Mouse (Mus musculus): ENCODE data around the gene Shmt2. TPM values are rescaled to one million over a fixed set of nuclear protein-coding genes. Genes with fewer than 3 reads are reported as not detected.

The Shmt2 gene
- 10 to 100 TPM; 43.3 to 48.8 TPM for total RNA-seq (2021)
- polyA plus RNA-seq (2012; rRNA removed), result 84.2 and 106 TPM in 2 replicates
- long read RNA-seq, transcript Shmt2-206 (12 exons, 2,238 nt), result minor isoform, 5 of 41 reads
- long read RNA-seq, transcript Shmt2-201 (12 exons, 2,289 nt), result major isoform, 30 of 41 reads
- long read RNA-seq, partial matches to known transcripts, result 5 of 41 reads
- long read RNA-seq, other reads (novel, unspliced or antisense), result 1 of 41 reads

- peak; percentile 83 for DNase-seq
Measured at GRCm38 (mm10) chr10:127522088-127522581, at the start of gene Shmt2. Shmt2 (minus strand) TSS chr10:127522444.

GRCm38 (mm10) chr10:127570937-127571641 lies 48.8 kb upstream of the Shmt2 start:
- peak; percentile 60 for DNase-seq

GRCm38 (mm10) chr10:127570384-127570783 lies 48.1 kb upstream of the Shmt2 start:
- no peak for DNase-seq

- DNase-seq, result peak; percentile 75
Measured at GRCm38 (mm10) chr10:127569450-127569849, 47.2 kb upstream of the Shmt2 start.

GRCm38 (mm10) chr10:127566553-127567326 lies 44.5 kb upstream of the Shmt2 start:
- peak; percentile 83 for DNase-seq

- peak; percentile 59 for DNase-seq
Measured at GRCm38 (mm10) chr10:127564301-127564700, 42.1 kb upstream of the Shmt2 start.

- no peak for DNase-seq
Measured at GRCm38 (mm10) chr10:127563840-127564239, 41.6 kb upstream of the Shmt2 start.

GRCm38 (mm10) chr10:127561145-127561544 lies 38.9 kb upstream of the Shmt2 start:
- no peak for DNase-seq

GRCm38 (mm10) chr10:127557397-127557796 lies 35.2 kb upstream of the Shmt2 start:
- DNase-seq, result no peak

- no peak for DNase-seq
Measured at GRCm38 (mm10) chr10:127555703-127556102, 33.5 kb upstream of the Shmt2 start.

- DNase-seq, result no peak
Measured at GRCm38 (mm10) chr10:127549892-127550291, 27.6 kb upstream of the Shmt2 start.

GRCm38 (mm10) chr10:127548236-127548635 lies 26.0 kb upstream of the Shmt2 start:
- no peak for DNase-seq

- DNase-seq, result no peak
Measured at GRCm38 (mm10) chr10:127546505-127546904, 24.3 kb upstream of the Shmt2 start.

- DNase-seq, result peak; percentile 46
Measured at GRCm38 (mm10) chr10:127544375-127544774, 22.1 kb upstream of the Shmt2 start.

GRCm38 (mm10) chr10:127543916-127544315 lies 21.7 kb upstream of the Shmt2 start:
- DNase-seq, result no peak

- no peak for DNase-seq
Measured at GRCm38 (mm10) chr10:127542720-127543119, 20.5 kb upstream of the Shmt2 start.

- no peak for DNase-seq
Measured at GRCm38 (mm10) chr10:127542084-127542483, 19.8 kb upstream of the Shmt2 start.

- DNase-seq, result no peak
Measured at GRCm38 (mm10) chr10:127541510-127541909, 19.3 kb upstream of the Shmt2 start.

GRCm38 (mm10) chr10:127537854-127538583 lies 15.8 kb upstream of the Shmt2 start:
- DNase-seq, result peak; percentile 75

GRCm38 (mm10) chr10:127536586-127537314 lies 14.5 kb upstream of the Shmt2 start:
- DNase-seq, result no peak

GRCm38 (mm10) chr10:127534929-127535384 lies 12.7 kb upstream of the Shmt2 start:
- DNase-seq, result no peak
